Mouse (Mus musculus) midbrain, embryonic 16.5 days (tissue): ENCODE measurements around the gene Prss27. TPM values are rescaled to one million over a fixed set of nuclear protein-coding genes. Genes with fewer than 3 reads are reported as not detected.

Source experiments
- ATAC-seq: fragments of 200-750 bp; cut with Nextera tagmentation; 2 replicates; pipeline ENCODE4 v1.8.0; 2017; ENCODE audit warnings: moderate TSS enrichment
- H3K27ac ChIP-seq: fragments of 300-500 bp; sonication (generic); 2 replicates; pipeline ENCODE4 v1.5.1; 2014; ENCODE audit warnings: mild to moderate bottlenecking, low read length, mixed read lengths
- H3K27me3 ChIP-seq: fragments of 300-500 bp; sonication (generic); 2 replicates; pipeline ENCODE4 v1.6.1; 2014; ENCODE audit warnings: low read depth, low read length, mixed read lengths; ENCODE audit not compliant: control insufficient read depth, insufficient read depth
- H3K36me3 ChIP-seq: fragments of 300-500 bp; sonication (generic); 2 replicates; pipeline ENCODE4 v1.6.1; 2014; ENCODE audit warnings: mild to moderate bottlenecking, low read length, moderate library complexity, mixed read lengths; ENCODE audit not compliant: control insufficient read depth, insufficient read depth
- H3K4me1 ChIP-seq: fragments of 300-500 bp; sonication (generic); 2 replicates; pipeline ENCODE4 v1.6.1; 2014; ENCODE audit warnings: mild to moderate bottlenecking, low read length, mixed read lengths; ENCODE audit not compliant: control insufficient read depth, insufficient read depth
- H3K4me2 ChIP-seq: fragments of 300-500 bp; sonication (generic); 2 replicates; pipeline ENCODE4 v1.6.1; 2014; ENCODE audit warnings: mild to moderate bottlenecking, low read length, mixed read lengths
- H3K4me3 ChIP-seq: fragments of 300-500 bp; sonication (generic); 2 replicates; pipeline ENCODE4 v1.5.1; 2014; ENCODE audit warnings: low read depth, mild to moderate bottlenecking, low read length, moderate library complexity, mixed read lengths
- H3K9ac ChIP-seq: fragments of 300-500 bp; sonication (generic); 2 replicates; pipeline ENCODE4 v1.6.1; 2014; ENCODE audit warnings: low read depth, low read length, mixed read lengths
- H3K9me3 ChIP-seq: fragments of 300-500 bp; sonication (generic); replicated peaks from 2 replicates; pipeline ENCODE4 v1.6.1; 2014; ENCODE audit warnings: mild to moderate bottlenecking, low read length, mixed read lengths; ENCODE audit not compliant: control insufficient read depth, poor library complexity, severe bottlenecking
- WGBS: fragments of 180-500 bp; shearing (Covaris S2); extraction: QIAGEN DNeasy Blood & Tissue Kit; methylation state at CpG from one replicate; pipeline ENCODE4 v1.1.7; 2014; 5-methylcytosine and 5-hydroxymethylcytosine counted together
- polyA plus RNA-seq: library from polyadenylated mRNA; unstranded; fragments of >200 nt; fragmentation: Nextera tagmentation; extraction: Ambion mirVana; gene quantifications from 2 replicates; pipeline ENCODE4 v1.2.1, GENCODE M21; 2015

Prss27 gene
- polyA plus RNA-seq, 1 experiment from 2014 or later: 0.19 TPM

GRCm38 (mm10) chr17:24000404-24000803, 37.5 kb upstream of the Prss27 start:
- H3K9me3 ChIP-seq: no peaks in the 10 kb centered on the region
- H3K4me3 ChIP-seq: no peak overlapping the region
- H3K4me2 ChIP-seq: no peak overlapping the region
- no peaks in the 10 kb centered on the region for H3K4me1 ChIP-seq
- no peak for ATAC-seq
- WGBS: 70% methylated on average over 5 of the region's 5 CpGs
- H3K27ac ChIP-seq: no peak overlapping the region
- no peaks in the 10 kb centered on the region for H3K27me3 ChIP-seq
- H3K9ac ChIP-seq: no peak overlapping the region
- no peaks in the 10 kb centered on the region for H3K36me3 ChIP-seq

DNA sequence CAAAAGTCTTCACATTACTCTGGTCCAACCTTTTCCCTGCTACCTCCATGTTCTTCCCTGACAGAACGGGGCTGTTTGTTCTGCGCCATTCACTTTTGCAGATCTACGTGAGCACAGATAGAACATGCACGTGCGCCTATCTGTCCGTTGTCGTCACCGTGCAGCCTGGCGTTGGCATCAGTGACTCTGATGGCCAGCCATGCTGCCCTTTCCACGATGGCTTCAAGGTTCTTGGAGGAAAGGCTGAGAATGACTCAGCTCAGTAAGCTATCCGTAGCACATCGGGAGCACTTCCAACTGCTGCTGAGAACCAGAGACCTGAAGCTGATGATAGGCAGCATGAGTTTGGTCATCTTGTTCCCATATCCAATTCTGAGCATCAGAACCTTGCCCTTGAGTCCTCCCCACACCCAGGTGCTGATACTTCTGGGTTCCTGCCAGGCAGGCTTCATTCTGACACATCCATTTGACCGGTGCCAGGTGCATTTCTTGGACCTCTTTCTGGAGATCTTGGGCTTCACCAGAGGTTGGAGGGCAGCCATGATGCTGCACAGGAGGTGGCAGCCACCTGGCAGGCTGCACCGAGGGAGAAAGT, 33.8 kb upstream of the Prss27 start:
- Histone ChIP-seq H3K9ac (no peak overlapping the region), H3K4me3 (no peak overlapping the region), H3K36me3 (no peaks in the 10 kb centered on the region), H3K9me3 (0 out of 2 replicates have a peak, but pooled peaks cover 3% of the 10 kb centered on the region), H3K27me3 (no peaks in the 10 kb centered on the region), H3K4me2 (no peak overlapping the region), H3K27ac (no peak overlapping the region), H3K4me1 (no peaks in the 10 kb centered on the region)
- 91% methylated on average over 14 of the region's 14 CpGs for WGBS
- no peak for ATAC-seq

- Histone ChIP-seq H3K27ac (no peak overlapping the region), H3K4me3 (no peak overlapping the region), H3K4me2 (no peak overlapping the region), H3K27me3 (no peaks in the 10 kb centered on the region), H3K36me3 (no peaks in the 10 kb centered on the region), H3K9ac (no peak overlapping the region), H3K9me3 (0 out of 2 replicates have a peak, but pooled peaks cover 3% of the 10 kb centered on the region), H3K4me1 (no peaks in the 10 kb centered on the region)
- WGBS: 94% methylated on average over 3 of the region's 3 CpGs
- no peak for ATAC-seq
Observed at GRCm38 (mm10) chr17:24005049-24005448, 32.9 kb upstream of the Prss27 start.

- Histone ChIP-seq H3K4me3 (no peak overlapping the region), H3K9me3 (0 out of 2 replicates have a peak, but pooled peaks cover 3% of the 10 kb centered on the region), H3K36me3 (no peaks in the 10 kb centered on the region), H3K27ac (no peak overlapping the region), H3K9ac (no peak overlapping the region), H3K27me3 (no peaks in the 10 kb centered on the region), H3K4me1 (no peaks in the 10 kb centered on the region), H3K4me2 (no peak overlapping the region)
- no peak for ATAC-seq
- WGBS: 47% methylated on average over 2 of the region's 2 CpGs
Observed at GRCm38 (mm10) chr17:24006930-24007329, 31.0 kb upstream of the Prss27 start.

GRCm38 (mm10) chr17:24007391-24007790, 30.6 kb upstream of the Prss27 start:
- no peaks in the 10 kb centered on the region for H3K4me1 ChIP-seq
- no peak overlapping the region for H3K9ac ChIP-seq
- H3K9me3 ChIP-seq: 0 out of 2 replicates have a peak, but pooled peaks cover 3% of the 10 kb centered on the region
- no peak overlapping the region for H3K4me3 ChIP-seq
- no peak overlapping the region for H3K4me2 ChIP-seq
- WGBS: 50% methylated on average over 1 of the region's 1 CpGs
- H3K36me3 ChIP-seq: no peaks in the 10 kb centered on the region
- no peak overlapping the region for H3K27ac ChIP-seq
- H3K27me3 ChIP-seq: no peaks in the 10 kb centered on the region
- ATAC-seq: no peak

GRCm38 (mm10) chr17:24008105-24008504, 29.8 kb upstream of the Prss27 start:
- H3K4me2 ChIP-seq: no peak overlapping the region
- H3K4me1 ChIP-seq: no peaks in the 10 kb centered on the region
- H3K9ac ChIP-seq: no peak overlapping the region
- no peak overlapping the region for H3K4me3 ChIP-seq
- H3K27me3 ChIP-seq: no peaks in the 10 kb centered on the region
- H3K27ac ChIP-seq: no peak overlapping the region
- H3K36me3 ChIP-seq: no peaks in the 10 kb centered on the region
- H3K9me3 ChIP-seq: 0 out of 2 replicates have a peak, but pooled peaks cover 3% of the 10 kb centered on the region
- ATAC-seq: no peak
- 78% methylated on average over 4 of the region's 4 CpGs for WGBS

DNA sequence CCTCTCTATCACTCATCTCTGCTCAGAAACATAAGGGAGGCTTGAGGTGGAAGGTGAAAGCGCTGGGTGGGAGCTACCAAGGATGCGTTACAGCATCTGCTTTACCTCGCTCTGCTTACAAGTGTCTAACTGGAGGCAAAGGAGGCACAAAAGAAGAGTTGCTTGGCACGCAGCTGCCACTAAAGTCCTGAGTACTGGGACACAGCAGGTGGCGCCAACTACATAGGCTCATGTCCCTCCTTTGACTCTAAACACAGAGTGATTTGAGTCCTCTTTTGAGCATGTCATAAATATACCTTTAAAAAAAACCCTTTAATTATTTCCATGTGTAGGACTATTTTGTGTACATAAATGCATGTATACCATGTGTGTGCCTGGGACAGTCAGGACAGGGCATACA, 28.3 kb upstream of the Prss27 start:
- Histone ChIP-seq H3K9ac (no peak overlapping the region), H3K4me2 (no peak overlapping the region), H3K36me3 (no peaks in the 10 kb centered on the region), H3K9me3 (0 out of 2 replicates have a peak, but pooled peaks cover 3% of the 10 kb centered on the region), H3K4me3 (no peak overlapping the region), H3K27ac (no peak overlapping the region), H3K27me3 (no peaks in the 10 kb centered on the region), H3K4me1 (no peaks in the 10 kb centered on the region)
- 64% methylated on average over 5 of the region's 5 CpGs for WGBS
- ATAC-seq: no peak

GRCm38 (mm10) chr17:24012921-24013320, 25.0 kb upstream of the Prss27 start:
- H3K4me1 ChIP-seq: no peaks in the 10 kb centered on the region
- no peak overlapping the region for H3K9ac ChIP-seq
- H3K36me3 ChIP-seq: no peaks in the 10 kb centered on the region
- H3K27me3 ChIP-seq: no peaks in the 10 kb centered on the region
- no peak overlapping the region for H3K27ac ChIP-seq
- WGBS: 80% methylated on average over 2 of the region's 2 CpGs
- H3K9me3 ChIP-seq: 0 out of 2 replicates have a peak, but pooled peaks cover 3% of the 10 kb centered on the region
- ATAC-seq: no peak
- no peak overlapping the region for H3K4me2 ChIP-seq
- H3K4me3 ChIP-seq: no peak overlapping the region

DNA sequence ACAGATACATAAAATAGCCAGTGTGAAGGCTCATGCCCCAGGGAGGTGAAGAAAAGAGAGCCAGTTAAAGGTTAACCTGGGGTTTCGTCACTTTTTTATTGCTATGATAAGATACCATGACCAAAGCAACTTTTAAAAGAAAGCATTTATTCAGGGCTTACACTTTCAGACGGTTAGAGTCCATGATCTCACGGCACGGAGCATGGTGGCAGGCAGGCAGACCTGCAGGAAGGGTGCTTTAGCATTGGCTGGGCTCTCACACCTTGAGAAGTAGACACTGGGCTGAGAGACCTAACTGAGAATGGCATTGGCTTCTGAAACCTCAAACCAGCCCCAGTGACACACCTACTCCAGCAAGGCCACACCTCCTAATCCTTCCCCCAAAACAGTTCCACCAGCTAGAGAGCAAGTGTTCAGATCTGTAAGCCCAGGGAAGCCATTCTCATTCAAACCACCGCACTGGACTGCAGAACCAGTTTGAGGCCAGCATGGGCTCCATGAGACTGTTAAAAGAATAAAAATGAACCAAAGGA, 23.4 kb upstream of the Prss27 start:
- ATAC-seq: no peak
- H3K4me1 ChIP-seq: no peaks in the 10 kb centered on the region
- 86% methylated on average over 5 of the region's 5 CpGs for WGBS

More for the DNA sequence above, 23.4 kb upstream of the Prss27 start:
- H3K36me3 ChIP-seq: no peaks in the 10 kb centered on the region
- no peak overlapping the region for H3K27ac ChIP-seq
- H3K27me3 ChIP-seq: no peaks in the 10 kb centered on the region
- no peaks in the 10 kb centered on the region for H3K9me3 ChIP-seq
- H3K9ac ChIP-seq: no peak overlapping the region
- no peak overlapping the region for H3K4me2 ChIP-seq
- H3K4me3 ChIP-seq: no peak overlapping the region
